Mouse (Mus musculus) right cerebral cortex, postnatal 10 days (tissue): ENCODE data around the gene Ctsk.
"Not testable (repeated sequence)": the region's sequence is repeated elsewhere in the genome, so short reads cannot be mapped to it uniquely, and the experiment has no call there.

ENCODE experiments used
- DNase-seq, 2 experiments: peaks; one replicate each; pipeline ENCODE4 v3.0.0; 2021; ENCODE audit warnings: low spot score in 2 of 2

Gene Ctsk

DNA sequence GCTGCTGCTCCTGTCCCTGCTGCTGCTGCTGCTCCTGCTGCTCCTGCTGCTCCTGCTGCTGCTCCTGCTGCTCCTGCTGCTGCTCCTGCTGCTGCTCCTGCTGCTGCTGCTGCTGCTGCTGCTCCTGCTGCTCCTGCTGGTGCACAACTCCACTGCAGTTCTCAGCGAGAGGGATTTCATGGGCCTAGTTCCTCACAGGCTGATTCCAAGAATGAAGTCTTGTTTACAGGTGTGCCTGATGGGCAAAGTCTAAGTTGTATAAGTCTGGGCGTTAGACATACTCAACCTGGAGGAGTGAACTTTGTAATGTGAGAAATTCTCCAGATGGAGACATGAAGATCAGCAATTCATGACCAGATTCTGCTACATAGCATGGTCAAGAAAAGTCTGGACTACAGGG, 25.6 kb downstream of the Ctsk start:
- DNase-seq = no peak

DNA sequence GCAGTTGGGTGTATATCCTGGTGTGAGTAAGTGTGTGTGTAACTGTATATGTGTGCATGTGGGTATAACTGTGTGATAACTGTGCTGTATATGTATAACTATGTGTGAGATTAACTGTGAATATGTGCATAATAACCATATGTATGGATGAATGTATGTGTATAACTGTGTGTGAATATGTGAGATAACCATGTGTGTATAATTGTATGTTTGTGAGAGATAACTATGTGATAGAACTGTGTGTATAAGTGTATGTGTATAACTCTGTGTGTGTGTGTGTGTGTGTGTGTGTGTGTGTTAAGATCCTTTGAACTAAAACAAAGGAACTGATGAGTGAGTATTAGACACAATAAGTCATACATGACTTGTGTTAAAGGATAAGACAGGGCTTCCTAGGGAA, 27.1 kb downstream of the Ctsk start:
- DNase-seq = no peak

DNA sequence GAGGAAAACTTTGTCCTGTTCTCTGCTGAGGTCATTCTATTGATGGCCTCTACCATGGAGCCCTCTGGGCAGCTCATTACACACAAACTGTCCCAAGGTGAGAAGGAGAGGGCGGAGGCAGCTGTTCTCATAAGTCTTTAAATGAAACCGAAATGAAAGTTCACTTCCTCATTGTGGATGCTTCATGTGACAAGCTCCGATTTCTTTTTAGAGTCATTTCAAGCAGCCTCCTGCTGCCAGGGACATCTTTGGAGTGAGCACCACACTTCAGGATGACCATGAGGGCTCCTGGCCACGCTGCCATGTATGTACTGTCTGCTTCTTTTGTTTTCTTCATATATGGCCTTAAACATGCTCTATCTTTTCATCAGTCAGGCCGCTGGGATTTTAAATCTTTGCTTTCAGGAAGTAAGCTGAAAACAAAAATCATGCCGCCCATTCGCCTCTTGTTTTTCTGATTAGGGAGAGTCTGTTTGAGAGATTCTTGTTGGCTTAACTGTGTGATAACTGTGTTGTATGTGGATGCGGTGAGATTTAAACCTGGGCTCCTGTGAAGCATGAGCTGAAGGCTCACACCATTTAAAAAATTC, 27.7 kb downstream of the Ctsk start, which contains the start of gene Ctss:
Ctss (plus strand) TSS at position 165 of the 590 bp plus-strand sequence.
- no peak for DNase-seq

DNA sequence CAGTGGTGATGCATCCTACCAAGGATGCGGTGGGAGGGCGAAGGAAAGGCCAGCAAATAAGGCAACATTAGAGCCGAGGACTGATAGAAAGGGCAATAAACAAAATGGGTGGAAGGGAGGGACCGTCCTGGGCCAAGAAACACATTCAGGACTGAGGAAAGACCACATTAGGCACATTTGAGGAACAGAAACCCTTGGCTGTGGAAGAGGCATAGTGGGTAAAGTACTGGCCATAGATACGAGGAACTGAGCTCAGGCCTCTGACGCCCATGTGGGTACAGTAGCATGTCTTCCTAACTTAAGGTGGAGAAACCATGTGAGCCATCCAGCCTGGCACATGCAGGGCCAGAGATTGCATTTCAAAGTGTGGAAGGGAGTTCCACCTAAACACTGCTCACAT, 30.8 kb downstream of the Ctsk start:
- peak; percentile 28 to 35 for DNase-seq

DNA sequence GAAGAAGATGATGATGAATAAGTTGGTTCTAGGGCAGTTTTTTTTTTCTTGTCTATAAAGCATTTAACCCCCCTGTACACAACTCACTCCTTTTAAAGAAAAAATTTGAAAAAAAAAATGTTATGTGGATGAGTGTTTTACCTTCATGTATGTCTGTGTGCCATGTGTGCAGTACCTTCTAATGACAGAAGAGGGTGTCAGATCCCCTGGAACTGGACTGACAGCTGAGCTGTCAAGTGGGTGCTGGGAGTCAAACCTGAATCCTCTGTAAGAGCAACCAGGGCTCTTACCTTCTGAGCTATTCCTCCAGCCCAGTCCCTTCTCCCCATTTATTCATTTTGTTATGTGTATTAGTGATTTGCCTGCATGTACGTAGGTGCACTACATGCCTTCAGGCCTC, 32.0 kb downstream of the Ctsk start:
- no peak for DNase-seq

DNA sequence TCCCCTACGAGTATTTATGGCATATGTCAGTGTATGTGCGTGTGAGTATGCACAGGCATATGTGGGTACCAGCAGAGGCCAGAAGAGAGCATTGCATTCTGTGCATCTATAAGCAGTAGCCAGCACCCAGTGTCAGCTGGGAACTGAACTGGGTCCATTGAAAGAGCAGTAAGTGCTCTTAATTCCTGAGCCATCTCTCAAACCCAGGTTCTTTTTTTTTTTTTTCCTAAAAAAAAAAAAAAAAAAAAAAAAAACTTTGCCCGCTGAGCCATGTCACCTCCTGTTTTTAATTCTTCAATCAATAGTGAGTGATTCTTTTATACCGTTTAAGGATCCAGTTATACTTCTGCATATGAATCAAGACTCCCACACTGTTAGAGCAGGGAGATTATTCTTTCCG, 34.3 kb downstream of the Ctsk start:
- no peak for DNase-seq

DNA sequence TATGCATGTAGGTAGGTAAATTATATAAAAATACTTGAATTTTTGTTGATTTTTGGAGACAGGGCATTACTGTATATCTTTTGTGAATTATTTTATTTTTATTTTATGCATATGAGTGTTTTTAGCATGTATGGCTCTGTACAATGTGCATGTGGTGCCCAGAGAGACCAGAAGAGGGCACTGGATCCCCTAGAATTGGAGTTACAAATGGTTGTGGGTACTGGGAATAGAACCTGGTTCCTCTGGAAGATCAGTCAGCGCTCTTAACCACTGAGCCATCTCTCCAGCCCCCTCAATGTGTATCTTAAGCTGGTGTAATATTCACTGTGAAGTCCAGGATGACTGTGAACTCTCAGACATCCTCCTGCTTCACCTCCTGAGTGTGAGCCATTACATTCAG, 35.9 kb downstream of the Ctsk start:
- no peak for DNase-seq

DNA sequence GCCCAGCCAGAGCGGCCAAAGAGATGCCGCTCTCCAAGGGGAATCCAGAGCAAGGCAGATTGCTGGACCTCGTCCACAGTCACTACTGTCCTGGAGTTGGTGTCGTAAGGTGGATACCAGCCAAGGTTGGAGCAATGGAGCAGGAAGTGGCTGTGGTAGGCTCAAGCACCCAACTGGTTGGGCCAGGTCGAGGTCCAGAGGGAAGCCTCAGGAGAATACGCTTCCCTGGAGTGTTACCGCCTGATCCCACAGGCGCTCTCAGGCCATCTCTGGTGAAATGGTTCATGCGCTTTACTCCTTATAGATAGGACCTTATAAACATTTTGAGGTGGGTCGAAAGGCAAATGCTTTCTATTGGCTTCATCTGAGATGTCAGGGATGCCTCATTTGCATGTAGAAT, 39.9 kb downstream of the Ctsk start:
- no peak for DNase-seq

DNA sequence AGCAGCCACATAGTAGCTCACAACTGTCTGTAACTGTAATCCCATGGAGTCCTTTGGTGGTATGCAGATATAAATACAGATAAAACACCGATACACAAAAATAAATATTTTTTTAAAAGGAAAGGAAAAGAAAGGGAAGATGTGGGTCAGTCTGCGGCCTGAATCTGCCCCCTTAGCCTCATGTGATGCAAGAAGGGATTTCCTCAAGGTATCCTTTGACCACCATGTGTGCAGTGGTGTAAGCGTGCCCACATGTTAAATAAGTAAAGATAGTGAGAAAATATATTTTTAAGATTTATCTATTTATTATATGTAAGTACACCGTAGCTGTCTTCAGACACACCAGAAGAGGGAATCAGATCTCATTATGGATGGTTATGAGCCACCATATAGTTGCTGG, 40.8 kb downstream of the Ctsk start:
- DNase-seq = no peak

DNA sequence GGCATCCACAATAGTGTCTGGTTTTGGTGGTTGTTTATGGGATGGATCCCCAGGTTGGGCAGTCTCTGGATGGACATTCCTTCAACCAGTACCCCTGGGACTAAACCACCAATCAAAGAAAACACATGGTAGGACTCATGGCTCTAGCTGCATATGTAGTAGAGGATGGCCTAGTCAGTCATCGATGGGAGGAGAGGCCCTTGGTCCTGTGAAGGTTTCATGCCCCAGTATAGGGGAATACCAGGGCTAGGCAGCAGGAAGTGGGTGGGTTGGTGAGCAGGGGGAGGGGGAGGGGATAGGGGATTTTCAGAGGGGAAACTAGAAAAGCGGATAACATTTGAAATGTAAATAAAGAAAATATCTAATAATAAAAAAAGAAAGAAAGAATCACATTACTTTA, 42.1 kb downstream of the Ctsk start:
- DNase-seq = not testable (repeated sequence)

DNA sequence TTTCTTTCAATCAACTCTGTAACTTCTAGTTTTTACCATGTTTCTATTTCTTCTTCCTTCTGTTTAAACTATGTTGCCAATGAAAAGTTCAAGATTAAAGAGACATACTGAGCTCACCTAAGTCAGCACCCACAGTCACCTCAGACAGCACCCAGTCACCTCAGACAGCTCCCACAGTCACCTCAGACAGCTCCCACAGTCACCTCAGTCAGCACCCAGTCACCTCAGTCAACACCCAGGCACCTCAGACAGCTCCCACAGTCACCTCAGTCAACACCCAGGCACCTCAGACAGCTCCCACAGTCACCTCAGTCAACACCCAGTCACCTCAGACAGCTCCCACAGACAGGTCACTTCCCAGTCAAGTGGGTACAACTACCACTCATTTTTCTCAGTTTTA, 43.1 kb downstream of the Ctsk start:
- no peak for DNase-seq

DNA sequence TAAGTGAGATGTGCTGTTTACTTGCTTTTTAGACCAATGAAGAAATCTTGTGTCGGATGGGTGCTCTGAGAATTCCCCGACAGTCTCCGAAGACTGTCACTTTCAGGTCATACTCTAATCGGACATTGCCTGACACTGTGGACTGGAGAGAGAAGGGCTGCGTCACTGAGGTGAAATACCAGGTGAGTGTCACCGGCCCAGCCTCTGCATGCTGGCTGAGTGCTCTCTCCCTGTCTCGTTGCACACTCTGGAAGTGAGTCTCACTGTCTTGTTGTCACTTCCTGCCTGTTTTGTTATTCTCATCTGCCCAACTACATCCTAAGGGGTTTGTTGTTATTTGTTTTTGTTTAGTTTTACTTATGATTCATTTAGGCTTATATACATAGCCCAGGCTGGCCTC, 43.9 kb downstream of the Ctsk start:
- no peak for DNase-seq

DNA sequence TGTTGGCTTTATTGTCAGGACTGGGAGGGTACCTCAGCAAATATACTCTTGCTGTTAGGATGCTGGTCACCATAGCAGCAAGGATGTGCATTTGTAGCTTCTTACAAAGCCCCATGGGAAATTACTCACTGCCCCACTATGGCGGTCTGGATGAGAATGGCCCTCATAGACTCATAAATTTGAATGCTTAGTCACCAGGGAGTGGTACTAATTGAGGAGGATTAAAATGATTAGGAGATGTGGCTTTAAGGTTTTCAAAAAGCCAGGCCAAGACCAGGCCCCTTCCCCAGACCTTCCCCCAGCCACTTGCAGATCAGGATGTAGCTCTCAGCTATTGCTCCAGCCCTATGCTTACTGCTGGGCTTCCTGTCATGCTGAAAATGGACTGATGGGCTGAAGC, 51.1 kb downstream of the Ctsk start:
- DNase-seq = no peak

DNA sequence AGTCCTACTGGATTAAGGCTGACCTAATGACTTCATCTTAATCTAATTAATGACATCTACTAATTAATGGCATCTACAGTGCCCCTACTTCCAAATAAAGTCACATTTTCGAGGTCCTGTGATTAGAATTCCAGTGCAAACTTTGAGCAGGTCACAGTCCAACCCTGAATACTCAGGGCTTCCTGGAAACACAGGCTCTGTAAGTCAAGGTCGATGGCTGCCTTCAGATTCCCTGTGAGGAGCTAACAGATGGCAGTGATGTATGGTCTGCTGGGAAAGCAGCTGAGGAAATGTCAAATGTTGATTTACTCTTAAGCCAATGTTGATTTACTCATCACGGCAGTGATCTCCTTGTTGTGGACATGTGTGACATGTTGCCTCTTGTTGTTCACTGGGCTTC, 54.9 kb downstream of the Ctsk start:
- DNase-seq = no peak
